Mouse (Mus musculus): ENCODE measurements at regions not wholly inside any gene's neighbourhood (a gene's known extent, or its start where the extent isn't known, plus 50 kb on each side); places are given as distances from the start of the nearest gene placed in this dataset.

DNA sequence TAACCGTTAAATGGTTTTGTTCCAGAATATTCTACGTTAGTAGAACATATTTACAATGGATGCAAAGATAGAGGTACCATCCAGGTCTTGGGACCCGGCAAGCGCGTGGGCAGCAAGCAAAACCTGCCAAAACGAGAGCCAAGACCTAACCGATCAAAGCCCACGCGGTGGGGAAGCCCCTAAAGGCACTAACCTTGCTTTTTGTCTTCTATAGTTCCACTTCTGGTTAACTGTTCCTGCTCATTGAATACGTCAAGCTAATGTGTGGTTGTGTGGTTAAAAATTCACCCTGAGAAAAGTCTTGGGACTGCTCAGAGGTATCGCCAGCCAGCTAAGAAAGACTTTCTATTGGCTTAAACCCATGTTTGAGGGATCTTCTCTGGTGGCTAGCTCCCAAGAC, 55.9 kb upstream of the Cand1 start:
- WGBS: 95% methylated on average over 11 of the region's 11 CpGs
- Histone ChIP-seq H3K27ac (no peak overlapping the region), H3K4me3 (no peak overlapping the region), H3K4me1 (no peaks in the 10 kb centered on the region), H3K27me3 (no peaks in the 10 kb centered on the region), H3K9ac (no peak overlapping the region), H3K4me2 (no peak overlapping the region), H3K36me3 (ENCODE audit: poor library complexity, severe bottlenecking) (no peaks in the 10 kb centered on the region), H3K9me3 (replicated peaks) (no peaks in the 10 kb centered on the region)
- no peak for ATAC-seq

DNA sequence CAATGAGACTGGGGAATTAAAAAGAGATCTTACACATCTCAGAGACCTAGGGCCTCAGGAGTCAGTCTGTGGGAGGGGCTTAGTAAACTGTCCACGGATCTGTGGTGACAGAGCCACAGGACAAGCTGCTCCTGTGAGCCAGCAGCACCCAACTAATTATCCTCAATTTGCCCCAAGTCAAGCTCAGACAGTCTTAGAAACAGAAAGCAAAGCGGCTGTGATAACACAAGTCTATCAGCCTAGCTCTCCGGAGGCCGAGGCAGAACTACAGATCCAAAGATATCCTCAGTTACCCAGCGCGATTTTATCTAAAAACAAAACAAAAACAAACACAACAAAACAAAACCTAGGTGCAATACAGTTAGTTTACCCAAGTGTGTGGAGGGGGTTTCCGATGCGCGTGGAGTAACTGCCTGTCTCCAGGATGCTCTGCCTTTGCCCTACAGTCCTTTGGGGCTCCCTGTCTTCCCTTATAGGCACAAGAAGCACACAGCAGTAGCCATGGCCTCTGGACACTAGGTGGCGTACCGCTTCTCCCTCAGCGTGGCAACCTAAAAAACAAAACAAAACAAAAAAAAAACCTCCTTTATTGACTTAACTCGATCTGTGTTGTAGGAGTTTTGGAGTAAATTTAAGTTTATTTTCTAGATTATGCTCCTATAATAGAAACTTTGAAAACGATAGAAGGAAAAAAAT, 54.7 kb upstream of the Cand1 start:
- no peaks in the 10 kb centered on the region for H3K9me3 ChIP-seq (replicated peaks)
- H3K9ac ChIP-seq: no peak overlapping the region
- no peak overlapping the region for H3K27ac ChIP-seq
- no peak overlapping the region for H3K4me3 ChIP-seq
- no peaks in the 10 kb centered on the region for H3K36me3 ChIP-seq (ENCODE audit: poor library complexity, severe bottlenecking)
- H3K4me2 ChIP-seq: no peak overlapping the region
- 52% methylated on average over 14 of the region's 14 CpGs for WGBS
- ATAC-seq: no peak
- H3K4me1 ChIP-seq: no peaks in the 10 kb centered on the region
- no peaks in the 10 kb centered on the region for H3K27me3 ChIP-seq

DNA sequence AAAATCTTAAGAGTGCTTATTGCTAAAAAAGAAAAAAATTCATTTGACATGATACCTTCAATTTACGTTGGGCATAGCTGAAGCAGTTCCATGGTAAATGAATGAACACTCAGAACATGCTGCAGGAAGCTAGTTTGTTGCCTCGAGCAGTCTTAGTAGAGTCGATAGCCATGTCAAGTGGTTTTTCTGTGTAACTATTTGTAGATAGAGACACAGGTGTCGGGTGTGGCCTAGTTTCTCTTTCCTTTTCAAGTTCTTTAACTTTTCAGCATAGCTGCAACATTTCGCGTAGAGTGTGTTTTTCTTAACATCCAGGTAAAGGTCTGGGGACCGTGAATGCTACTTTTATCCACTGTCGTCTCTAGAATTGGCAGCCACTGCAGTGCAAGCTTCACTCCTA, 53.5 kb upstream of the Cand1 start:
- H3K27ac ChIP-seq: no peak overlapping the region
- H3K36me3 ChIP-seq (ENCODE audit: poor library complexity, severe bottlenecking): no peaks in the 10 kb centered on the region
- H3K4me2 ChIP-seq: no peak overlapping the region
- 93% methylated on average over 8 of the region's 8 CpGs for WGBS
- no peaks in the 10 kb centered on the region for H3K27me3 ChIP-seq
- no peak for ATAC-seq
- no peaks in the 10 kb centered on the region for H3K9me3 ChIP-seq (replicated peaks)
- no peaks in the 10 kb centered on the region for H3K4me1 ChIP-seq
- H3K9ac ChIP-seq: no peak overlapping the region
- no peak overlapping the region for H3K4me3 ChIP-seq
